8 mouse cellular contexts compared by ENCODE assay signal in the genomic region with DNA sequence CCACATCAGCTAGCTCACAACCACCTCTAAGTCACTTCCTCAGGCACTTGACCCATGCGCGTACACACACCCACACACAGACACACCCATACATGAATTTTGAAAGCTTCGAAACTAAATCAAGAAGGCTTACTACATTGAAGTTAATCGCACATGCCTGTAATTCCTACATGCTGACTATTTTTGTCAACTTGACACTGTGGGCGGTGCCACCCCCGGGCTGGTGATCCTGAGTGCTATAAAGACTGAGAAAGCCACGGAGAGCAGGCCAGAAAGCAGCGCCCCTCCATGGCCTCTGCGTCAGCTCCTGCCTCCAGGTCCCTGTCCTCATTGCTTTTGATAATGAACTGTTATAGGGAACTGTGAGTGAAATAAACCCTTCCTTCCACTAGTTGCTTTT. TPM values are rescaled to one million over a fixed set of nuclear protein-coding genes. Genes with fewer than 3 reads are reported as not detected.
DNase-seq lines count a peak whose midpoint lies in the region; ATAC-seq and TF ChIP-seq lines count a peak whose summit lies in the region.

No protein-coding gene starts in this region.

- H3K4me2 ChIP-seq in embryonic facial prominence, embryonic 14.5 days (ENCODE audit: low read depth, low read length), result peak overlapping the region; percentile 95

- H3K27me3 ChIP-seq in cerebellum, adult 2 months (ENCODE audit: control insufficient read depth, insufficient read depth, low read length), result no peaks in the 10 kb centered on the region
- H3K27me3 ChIP-seq in embryonic facial prominence, embryonic 14.5 days (replicated peaks; ENCODE audit: control insufficient read depth, insufficient read depth, low read length), result no peaks in the 10 kb centered on the region
- H3K27me3 ChIP-seq in limb, embryonic 10.5 days (ENCODE audit: low read depth, poor library complexity, severe bottlenecking), result peaks cover 7% of the 10 kb centered on the region; the same call in 1 of the 2 replicates
- H3K27me3 ChIP-seq in midbrain, embryonic 10.5 days (ENCODE audit: low read depth, poor library complexity, severe bottlenecking), result peaks cover 12% of the 10 kb centered on the region
- H3K27me3 ChIP-seq in thymus, adult 2 months (ENCODE audit: control insufficient read depth, insufficient read depth, low read length), result no peaks in the 10 kb centered on the region

- no peaks in the 10 kb centered on the region for H3K9me3 ChIP-seq in embryonic facial prominence, embryonic 14.5 days (ENCODE audit: control insufficient read depth, low read length)
- H3K9me3 ChIP-seq in limb, embryonic 10.5 days (replicated peaks), result no peaks in the 10 kb centered on the region
- no peaks in the 10 kb centered on the region for H3K9me3 ChIP-seq in midbrain, embryonic 10.5 days (replicated peaks)

- no peak overlapping the region; the same call in 1 of the 2 replicates for H3K27ac ChIP-seq in cerebellum, adult 2 months (ENCODE audit: insufficient read depth, low read length)
- no peak overlapping the region for H3K27ac ChIP-seq in embryonic facial prominence, embryonic 14.5 days (replicated peaks; ENCODE audit: low read depth, low read length)
- no peak overlapping the region; the same call in 1 of the 2 replicates for H3K27ac ChIP-seq in limb, embryonic 10.5 days
- peak overlapping the region; percentile 88; the same call in 1 of the 2 replicates for H3K27ac ChIP-seq in midbrain, embryonic 10.5 days (replicated peaks)
- no peak overlapping the region for H3K27ac ChIP-seq in thymus, adult 2 months (ENCODE audit: control insufficient read depth, insufficient read depth, low read length)

- TF ChIP-seq POLR2A in cerebellum, adult 2 months (IDR thresholded peaks at IDR 0.05; ENCODE audit: borderline replicate concordance, insufficient read depth, low read length), result no peak
- TF ChIP-seq POLR2A in thymus, adult 2 months (IDR thresholded peaks at IDR 0.05; ENCODE audit: control insufficient read depth, extremely low read depth, insufficient read depth, low read length, poor library complexity), result no peak

- peaks cover 15% of the 10 kb centered on the region; the same call in 1 of the 2 replicates for H3K36me3 ChIP-seq in embryonic facial prominence, embryonic 14.5 days (ENCODE audit: control insufficient read depth, insufficient read depth, low read length)
- H3K36me3 ChIP-seq in limb, embryonic 10.5 days, result peaks cover 20% of the 10 kb centered on the region
- peaks cover 23% of the 10 kb centered on the region for H3K36me3 ChIP-seq in midbrain, embryonic 10.5 days
- H3K36me3 ChIP-seq in thymus, adult 2 months (ENCODE audit: control insufficient read depth, insufficient read depth, low read length), result peaks cover 1% of the 10 kb centered on the region; the same call in 1 of the 2 replicates

- TF ChIP-seq CTCF in cerebellum, adult 2 months (IDR thresholded peaks at IDR 0.05; ENCODE audit: borderline replicate concordance, insufficient read depth, low read depth, low read length), result no peak
- TF ChIP-seq CTCF in thymus, adult 2 months (IDR thresholded peaks at IDR 0.05; ENCODE audit: borderline replicate concordance, control insufficient read depth, extremely low read depth, insufficient read depth, low read length, poor library complexity), result no peak

- 20% methylated on average over 9 of the region's 9 CpGs for WGBS in cerebellum, adult 2 months
- WGBS in embryonic facial prominence, embryonic 14.5 days, result 33% methylated on average over 9 of the region's 9 CpGs
- WGBS in limb, embryonic 10.5 days, result 43% methylated on average over 9 of the region's 9 CpGs
- 51% methylated on average over 9 of the region's 9 CpGs for WGBS in midbrain, embryonic 10.5 days
- 26% methylated on average over 9 of the region's 9 CpGs for WGBS in thymus, adult 2 months

- H3K4me3 ChIP-seq in cerebellum, adult 2 months (replicated peaks; ENCODE audit: insufficient read depth, low read depth, low read length), result peak overlapping the region; percentile 6
- H3K4me3 ChIP-seq in embryonic facial prominence, embryonic 14.5 days (ENCODE audit: low read depth, low read length), result peak overlapping the region; percentile 70
- peak overlapping the region; percentile 75 for H3K4me3 ChIP-seq in limb, embryonic 10.5 days
- peak overlapping the region; percentile 81 for H3K4me3 ChIP-seq in midbrain, embryonic 10.5 days
- H3K4me3 ChIP-seq in thymus, adult 2 months (ENCODE audit: control insufficient read depth, insufficient read depth, low read length), result peak overlapping the region; percentile 5; the same call in 1 of the 2 replicates

- H3K9ac ChIP-seq in embryonic facial prominence, embryonic 14.5 days (ENCODE audit: low read depth, low read length), result peak overlapping the region; percentile 70; the same call in 1 of the 2 replicates

- DNase-seq in cerebellum, adult 2 months, result no peak
- DNase-seq in cerebellum, adult 18-20 months, result no peak
- DNase-seq in NIH3T3 (ENCODE audit: low read depth), result peak; percentile 77
- peak; percentile 62 for DNase-seq in embryonic facial prominence, embryonic 14.5 days (ENCODE audit: low spot score)
- DNase-seq in heart, postnatal 4 days, result peak; percentile 57
- peak; percentile 33 for DNase-seq in limb, embryonic 10.5 days (ENCODE audit: low spot score)
- peak; percentile 25 for DNase-seq in midbrain, embryonic 10.5 days (ENCODE audit: low spot score)
- DNase-seq in thymus, adult 2 months, result peak; percentile 23

- ATAC-seq in embryonic facial prominence, embryonic 14.5 days (ENCODE audit: low read depth), result no peak

- H3K4me1 ChIP-seq in cerebellum, adult 2 months (ENCODE audit: control insufficient read depth, insufficient read depth, low read length), result no peaks in the 10 kb centered on the region
- H3K4me1 ChIP-seq in embryonic facial prominence, embryonic 14.5 days (ENCODE audit: control insufficient read depth, insufficient read depth, low read length), result peaks cover 7% of the 10 kb centered on the region; the same call in 1 of the 2 replicates
- H3K4me1 ChIP-seq in limb, embryonic 10.5 days, result peaks cover 24% of the 10 kb centered on the region
- peaks cover 30% of the 10 kb centered on the region for H3K4me1 ChIP-seq in midbrain, embryonic 10.5 days
- H3K4me1 ChIP-seq in thymus, adult 2 months (replicated peaks; ENCODE audit: control insufficient read depth, insufficient read depth, low read length), result peaks cover 10% of the 10 kb centered on the region

RNA-seq across cellular contexts. Expression of a gene that starts 23.7 kb away (rescaled TPM):
- polyA plus RNA-seq in cerebellum, adult 2 months (2012; rRNA removed), result 90.0 and 106 TPM in 2 replicates
- polyA plus RNA-seq in embryonic facial prominence, embryonic 14.5 days (2014; fragmentation: Nextera tagmentation; extraction: Ambion mirVana), result 121 and 126 TPM in 2 replicates
- total RNA-seq in heart, postnatal 4 days (2021), result 10 to 100 TPM; 33.0 to 35.3 TPM
- polyA plus RNA-seq in limb, embryonic 10.5 days (2016; fragmentation: Nextera tagmentation; extraction: Ambion mirVana), result 93.3 and 127 TPM in 2 replicates
- polyA plus RNA-seq in midbrain, embryonic 10.5 days (2016; fragmentation: Nextera tagmentation; extraction: Ambion mirVana), result 102 and 129 TPM in 2 replicates
- polyA plus RNA-seq in thymus, adult 2 months (2012; rRNA removed), result 31.9 and 33.2 TPM in 2 replicates

Comparison
In these comparisons a context has a peak if more than half of its experiments do, and no peak if none do; other contexts are left out.
1. DNase-seq: peak in NIH3T3 (single experiment), embryonic facial prominence, embryonic 14.5 days (single experiment), heart, postnatal 4 days (single experiment), limb, embryonic 10.5 days (single experiment), midbrain, embryonic 10.5 days (single experiment) and thymus, adult 2 months (single experiment); none in cerebellum, adult 2 months (0 of 2) and cerebellum, adult 18-20 months (0 of 2).
2. H3K4me3 ChIP-seq: peak in every context shown above with its lines; median percentile 81 in midbrain, embryonic 10.5 days; 75 in limb, embryonic 10.5 days; 70 in embryonic facial prominence, embryonic 14.5 days; 6 in cerebellum, adult 2 months; 5 in thymus, adult 2 months.